Mouse (Mus musculus) CD4-positive, CD25-positive, alpha-beta regulatory T cell (primary cell): ENCODE results near the gene Cpne6. TPM values are rescaled to one million over a fixed set of nuclear protein-coding genes. Genes with fewer than 3 reads are reported as not detected.

Experiments used
- polyA plus RNA-seq: library from polyadenylated mRNA; unstranded; fragments of 100-300 nt; shearing (Covaris generic); gene quantifications from one replicate; pipeline ENCODE4 v1.2.1, GENCODE M21; 2017

Gene Cpne6
- polyA plus RNA-seq, result 0.05 TPM

DNA sequence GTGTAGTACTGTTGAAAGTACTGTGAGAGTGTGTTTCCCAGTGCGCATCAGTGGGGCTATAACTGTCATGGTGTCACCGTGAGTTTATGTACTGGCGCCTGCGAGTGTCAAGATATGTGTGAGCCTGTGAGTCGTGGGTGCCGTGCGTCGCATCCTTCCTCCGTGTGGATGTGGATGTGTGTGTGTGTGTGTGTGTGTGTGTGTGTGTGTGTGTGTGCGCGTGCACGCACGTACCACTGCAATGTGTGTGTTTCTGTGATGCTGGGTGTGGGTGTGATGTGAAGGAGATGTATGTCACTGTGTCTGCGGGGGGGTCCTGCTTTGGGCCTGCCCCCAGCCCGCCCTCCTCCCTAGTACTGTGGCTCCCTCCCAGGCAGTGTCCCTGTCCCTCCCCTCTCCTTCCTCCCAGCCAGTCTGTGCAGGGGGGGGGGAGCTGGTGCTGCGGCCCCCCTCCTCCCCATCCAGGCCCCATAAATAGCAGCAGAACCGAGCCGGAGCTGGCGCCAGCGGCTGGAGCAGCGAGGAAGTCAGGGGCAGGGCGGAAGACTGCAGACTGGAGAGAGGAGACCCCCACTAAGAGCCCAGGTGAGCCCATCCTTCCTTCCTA lies at the start of gene Cpne6:
Gene Cpne6, plus strand, starts transcription at position 321 of the 607 bp plus-strand sequence.

GRCm38 (mm10) chr14:55478651-55479599 lies 31.3 kb upstream of the Cpne6 start, which contains the start of gene Dhrs4:
Gene Dhrs4 (plus strand): TSS chr14:55478758.

DNA sequence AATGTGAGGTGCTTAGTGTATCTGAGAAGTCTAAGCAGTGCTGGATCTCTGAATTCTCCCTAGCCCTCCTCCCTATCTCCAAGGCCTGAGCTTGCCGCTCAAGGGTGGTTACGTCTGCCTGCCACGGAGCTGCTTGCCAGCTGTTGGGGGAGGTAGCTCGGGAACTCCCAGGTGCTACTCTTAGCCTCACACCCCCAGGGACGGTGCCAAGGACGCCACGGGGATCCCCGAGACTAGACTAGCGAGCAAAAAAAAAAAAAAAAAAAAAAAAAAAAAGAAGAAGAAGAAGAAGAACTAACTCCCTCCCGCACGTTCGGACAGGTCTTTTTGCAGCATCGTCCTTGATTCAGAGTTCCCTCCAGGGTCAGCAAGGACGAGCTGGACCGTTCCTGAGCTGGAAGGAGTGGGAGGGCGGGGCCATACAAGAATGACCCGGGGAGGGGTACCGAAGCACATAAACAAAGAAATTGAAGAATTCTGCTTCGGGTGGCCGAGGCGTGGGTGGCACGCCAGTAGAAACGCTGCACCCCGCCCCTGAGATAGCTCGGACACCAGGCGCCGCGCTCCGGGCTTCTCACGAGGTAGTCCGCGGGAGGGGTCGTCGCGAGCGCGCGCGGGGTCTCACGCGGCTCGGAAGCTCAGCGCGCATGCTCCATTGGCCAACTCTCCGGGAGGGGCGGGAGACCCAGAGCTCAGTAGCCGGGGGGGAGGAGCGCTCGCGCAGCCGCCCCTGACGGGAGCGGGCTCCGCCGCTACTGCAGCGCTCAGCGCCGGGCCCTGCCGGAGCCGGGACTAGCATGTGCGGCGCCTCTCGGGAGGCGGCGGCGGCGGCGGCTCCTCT lies 19.7 kb upstream of the Cpne6 start, which contains the start of gene Carmil3:
Gene Carmil3, plus strand, starts transcription at position 291 of the 841 bp plus-strand sequence.

DNA sequence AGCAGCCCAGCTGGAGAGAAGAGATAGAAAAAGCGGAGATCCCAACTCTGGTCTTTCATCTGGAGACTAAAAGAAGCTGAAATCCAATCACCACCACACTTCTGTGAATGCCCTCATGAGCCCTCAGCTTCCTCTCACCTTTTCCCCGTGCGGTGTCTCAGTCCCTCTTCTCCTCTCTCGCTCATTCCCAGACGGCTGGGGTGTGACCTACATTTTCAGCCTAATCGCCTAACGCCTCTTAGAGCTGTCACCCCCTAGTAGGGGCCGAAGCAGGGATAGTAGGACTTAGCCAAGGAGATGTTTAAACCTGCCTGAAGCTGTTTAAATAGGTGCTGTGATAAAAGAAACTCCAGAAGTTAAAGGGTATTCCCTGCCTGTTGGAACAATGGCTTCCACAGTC lies 14.5 kb downstream of the Cpne6 start, which contains the start of gene Nrl:
Gene Nrl, minus strand, starts transcription at position 197 of the 400 bp plus-strand sequence.

DNA sequence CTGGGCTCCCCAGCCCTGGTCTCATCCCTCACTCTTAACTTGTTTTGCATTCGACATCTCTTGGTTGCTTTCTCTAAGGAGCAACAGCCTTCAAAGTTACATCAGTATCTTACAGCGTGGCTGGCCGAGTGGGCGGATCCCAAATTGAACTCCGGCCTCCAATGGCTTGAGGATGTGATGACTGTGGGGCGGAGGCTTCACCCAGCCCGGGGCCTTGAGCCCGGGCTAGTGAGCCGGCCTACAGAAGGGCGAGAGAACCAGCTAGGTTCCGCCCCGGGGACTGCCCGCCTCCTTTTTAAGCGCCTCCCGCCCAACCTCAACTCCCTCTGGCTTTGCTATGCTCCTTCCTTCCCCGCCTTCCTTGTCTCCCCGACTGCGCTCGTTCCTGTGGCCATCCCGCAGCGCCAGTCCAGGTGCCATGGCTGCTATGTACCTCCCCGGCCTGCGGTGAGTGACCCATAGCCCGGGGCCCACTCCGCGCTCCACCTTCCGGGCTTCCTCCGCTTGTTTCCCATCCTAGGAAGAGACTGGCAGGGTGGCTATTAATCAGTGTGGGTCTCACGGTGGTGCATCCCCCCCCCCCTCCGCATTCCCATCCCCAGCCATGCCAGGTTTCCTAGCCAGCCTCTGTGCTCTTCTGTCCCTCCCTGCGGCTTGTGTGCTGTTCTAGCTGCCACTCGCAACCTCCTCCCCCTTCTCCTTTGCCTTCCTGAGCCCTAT lies 30.0 kb downstream of the Cpne6 start, which contains the start of gene Pck2:
Gene Pck2, plus strand, starts transcription at position 200 of the 720 bp plus-strand sequence.

DNA sequence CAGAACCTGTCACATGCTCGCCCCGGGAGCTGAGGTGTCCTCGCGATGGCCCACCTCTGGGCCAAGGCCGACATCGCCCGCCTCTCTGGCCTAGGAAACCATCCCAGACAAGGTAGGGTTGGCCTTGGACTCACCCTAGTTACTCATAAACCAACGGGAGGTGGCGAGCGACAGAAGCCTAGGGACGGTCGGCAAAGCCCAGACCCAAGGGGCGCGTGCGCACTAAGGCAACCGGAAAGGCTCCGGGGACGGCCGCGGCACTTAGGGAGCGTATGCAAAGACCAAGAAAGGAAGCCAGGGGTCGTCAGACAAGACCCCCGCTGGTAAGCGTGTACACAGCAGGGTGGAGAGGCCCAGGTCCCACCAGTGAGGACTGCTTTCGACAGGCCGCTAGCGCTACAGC lies 49.6 kb downstream of the Cpne6 start, which contains the start of gene Dcaf11:
Gene Dcaf11, plus strand, starts transcription at position 208 of the 403 bp plus-strand sequence.

DNA sequence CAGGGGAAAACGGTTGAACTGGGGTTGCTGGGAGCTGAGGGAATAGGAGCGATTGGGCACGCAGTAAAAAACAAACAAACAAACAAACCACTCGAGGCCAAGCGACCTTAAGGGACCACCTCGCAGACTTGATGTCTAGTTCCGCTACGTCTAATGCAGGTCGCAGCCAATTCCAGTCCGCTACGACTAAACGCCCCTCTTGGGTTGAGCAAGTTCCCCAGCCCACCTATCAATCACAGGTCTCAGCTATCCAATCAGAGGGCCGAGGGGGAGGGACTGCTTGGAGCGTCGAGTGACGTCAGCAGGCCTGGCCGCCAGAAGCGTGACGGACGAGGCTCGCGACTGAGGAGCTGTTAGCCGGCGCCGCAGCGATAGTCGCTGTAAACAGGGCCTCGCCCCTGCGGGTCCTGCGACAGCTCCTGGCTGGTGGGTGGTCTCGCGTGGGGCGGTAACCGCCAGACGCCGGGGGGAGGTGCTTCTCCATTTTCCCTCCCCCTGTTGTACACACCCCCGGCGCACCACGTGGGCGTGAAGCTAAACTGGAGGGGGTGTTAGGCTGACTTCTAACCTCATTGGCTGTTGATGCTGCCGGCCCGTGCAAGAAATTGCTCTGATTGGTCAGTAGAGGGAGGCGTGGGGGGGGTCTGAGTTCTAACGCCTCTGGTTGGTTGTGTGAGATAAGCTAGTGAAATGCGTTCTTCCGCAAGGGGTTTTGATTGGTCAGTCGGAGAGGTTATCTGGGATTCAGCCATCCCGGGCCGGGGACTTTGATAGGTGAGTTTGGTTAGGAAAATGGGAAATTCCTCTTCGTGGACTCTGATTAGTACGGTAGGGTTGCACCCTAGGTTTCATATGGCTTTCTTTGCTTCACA lies 50.2 kb downstream of the Cpne6 start, which contains the start of gene A730061H03Rik:
Gene A730061H03Rik, minus strand, starts transcription at position 205 of the 872 bp plus-strand sequence.

Other genes with a start within 250 kb of the Cpne6 start
- 37.4 TPM for gene Dhrs4, start 31.7 kb upstream of the Cpne6 start, polyA plus RNA-seq
- 0.60 TPM for gene Carmil3, start 19.8 kb upstream of the Cpne6 start, polyA plus RNA-seq
- 0.08 TPM for gene Nrl, start 14.5 kb downstream of the Cpne6 start, polyA plus RNA-seq
- gene Pck2, start 29.8 kb downstream of the Cpne6 start, polyA plus RNA-seq, result 30.9 TPM
- gene Dcaf11, start 49.6 kb downstream of the Cpne6 start, polyA plus RNA-seq, result 139 TPM
- gene A730061H03Rik, start 50.0 kb downstream of the Cpne6 start, polyA plus RNA-seq, result 4.4 TPM
- not detected for gene Fitm1, start 65.2 kb downstream of the Cpne6 start, polyA plus RNA-seq
- 1,061 TPM for gene Psme1, start 67.7 kb downstream of the Cpne6 start, polyA plus RNA-seq
- 41.4 TPM for gene Emc9, start 74.9 kb downstream of the Cpne6 start, polyA plus RNA-seq
- gene Psme2, start 80.7 kb downstream of the Cpne6 start, polyA plus RNA-seq, result 694 TPM
- gene Rnf31, start 81.3 kb downstream of the Cpne6 start, polyA plus RNA-seq, result 64.2 TPM
- 196 TPM for gene Irf9, start 93.1 kb downstream of the Cpne6 start, polyA plus RNA-seq
- gene Rec8, start 107.6 kb downstream of the Cpne6 start, polyA plus RNA-seq, result 9.6 TPM
- gene Ipo4, start 125.5 kb downstream of the Cpne6 start, polyA plus RNA-seq, result 70.3 TPM
- 1.3 TPM for gene Gm49378, start 127.5 kb downstream of the Cpne6 start, polyA plus RNA-seq
- gene Tm9sf1, start 133.4 kb downstream of the Cpne6 start, polyA plus RNA-seq, result 83.6 TPM
- gene Tssk4, start 139.7 kb downstream of the Cpne6 start, polyA plus RNA-seq, result 2.1 TPM
- gene Mdp1, start 150.1 kb downstream of the Cpne6 start, polyA plus RNA-seq, result 111 TPM
- gene Gmpr2, start 161.5 kb downstream of the Cpne6 start, polyA plus RNA-seq, result 50.7 TPM
- gene Nedd8, start 161.7 kb downstream of the Cpne6 start, polyA plus RNA-seq, result 388 TPM
- gene Tinf2, start 171.4 kb downstream of the Cpne6 start, polyA plus RNA-seq, result 69.1 TPM
- 0.47 TPM for gene Tgm1, start 203.5 kb downstream of the Cpne6 start, polyA plus RNA-seq
- gene Rabggta, start 211.8 kb downstream of the Cpne6 start, polyA plus RNA-seq, result 75.9 TPM
- 36.0 TPM for gene Dhrs1, start 235.2 kb downstream of the Cpne6 start, polyA plus RNA-seq
- gene Nop9, start 235.2 kb downstream of the Cpne6 start, polyA plus RNA-seq, result 51.0 TPM
- gene Cideb, start 248.0 kb downstream of the Cpne6 start, polyA plus RNA-seq, result not detected